Mouse (Mus musculus): ENCODE results near the gene Prorsd1.

Prorsd1 gene

DNA sequence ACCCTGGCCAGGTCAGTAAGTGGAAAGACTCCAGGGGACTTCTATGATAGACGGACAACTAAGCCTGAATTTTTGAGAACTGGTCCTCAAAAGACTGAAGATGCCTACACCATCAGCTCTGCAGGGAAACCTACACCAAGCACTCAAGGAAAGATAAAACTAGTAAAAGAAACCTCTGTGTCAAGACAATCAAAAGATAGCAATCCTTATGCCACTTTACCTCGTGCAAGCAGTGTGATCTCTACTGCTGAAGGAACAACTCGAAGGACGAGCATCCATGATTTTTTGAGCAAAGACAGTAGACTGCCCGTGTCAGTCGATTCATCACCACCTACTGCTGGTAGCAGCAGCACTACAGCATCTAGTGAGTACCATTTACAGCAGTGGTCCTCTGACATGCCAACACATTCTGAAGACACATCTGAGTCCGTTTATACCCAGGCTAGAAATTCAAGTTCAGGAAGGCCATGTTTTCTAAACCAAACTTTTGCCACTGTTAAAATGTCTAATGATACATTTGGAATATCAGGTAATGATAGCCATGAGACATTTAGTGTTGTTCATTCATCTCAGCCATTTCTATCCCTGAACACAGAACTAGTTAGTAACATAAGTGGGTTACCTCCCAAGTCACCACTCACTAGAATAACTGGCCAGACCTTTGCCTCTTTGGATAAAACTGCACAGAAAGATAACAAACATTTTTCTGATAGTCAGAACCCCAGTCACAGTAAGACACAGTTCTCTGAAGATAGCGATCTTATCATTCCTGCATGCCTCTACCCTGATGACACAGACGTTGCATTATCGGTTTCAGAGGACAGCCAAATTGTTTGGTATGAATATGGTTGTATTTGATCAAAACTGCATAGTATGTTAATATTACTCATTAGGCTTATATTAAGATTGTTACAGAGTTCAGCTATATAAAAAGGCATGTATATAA, 10.6 kb downstream of the Prorsd1 start:
- DNase-seq (ENCODE audit: low spot score), result no peak

DNA sequence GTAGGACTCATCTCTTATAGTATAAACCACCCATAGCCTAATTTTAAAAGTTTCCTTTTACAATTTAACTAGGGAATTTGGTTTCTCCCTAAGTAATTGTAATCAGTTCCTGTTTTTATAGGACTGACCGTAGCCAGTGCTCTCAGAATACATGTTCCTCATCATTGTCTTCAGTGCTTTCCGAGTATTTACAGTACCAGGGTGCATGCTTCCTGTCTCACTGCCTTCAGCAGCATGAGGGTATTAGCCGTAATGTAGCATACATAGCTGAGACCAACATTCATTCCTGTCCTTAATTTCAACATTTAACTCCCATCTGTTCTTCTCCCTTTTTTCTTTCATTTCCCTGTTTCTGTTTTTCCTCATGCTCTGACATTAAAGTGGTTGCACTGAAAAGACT, 17.9 kb downstream of the Prorsd1 start:
- DNase-seq (ENCODE audit: low spot score), result no peak

DNA sequence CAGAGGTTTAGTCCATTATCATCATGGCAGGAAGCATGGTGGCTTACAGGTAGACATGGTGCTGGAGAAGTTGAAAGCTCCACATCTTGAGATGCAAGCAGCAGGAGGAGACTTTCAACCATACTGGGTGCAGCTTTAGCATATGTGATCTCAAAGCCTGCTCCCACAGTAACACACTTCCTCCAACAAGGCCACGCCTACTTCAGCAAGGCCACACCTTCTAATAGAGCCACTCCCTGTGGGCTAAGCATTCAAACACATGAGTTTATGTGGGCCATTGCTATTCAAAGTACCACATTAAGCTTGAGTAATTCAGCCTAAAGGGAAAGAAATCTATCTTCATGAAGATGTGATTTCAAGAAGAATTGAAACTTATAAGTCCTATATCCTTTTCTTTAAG, 21.7 kb downstream of the Prorsd1 start:
- DNase-seq (ENCODE audit: low spot score), result no peak

DNA sequence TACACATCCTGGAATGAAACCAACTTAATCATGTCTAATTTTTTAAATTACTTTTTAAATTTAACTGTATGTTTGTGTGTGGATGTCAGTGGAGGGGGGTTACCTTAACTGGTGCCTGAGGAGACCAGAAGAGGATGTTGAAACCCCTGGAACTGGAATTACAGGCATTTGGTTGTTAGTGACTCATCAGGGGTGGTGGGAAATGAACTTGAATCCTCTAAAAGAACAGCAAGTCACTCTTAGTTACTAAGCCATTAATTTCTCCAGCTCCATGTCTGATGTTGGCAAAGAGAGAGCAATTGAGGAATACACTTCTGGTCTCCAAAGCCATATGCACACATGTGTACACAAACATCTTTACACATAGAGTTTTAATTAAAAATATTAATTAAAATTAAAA, 40.2 kb downstream of the Prorsd1 start:
- DNase-seq (ENCODE audit: low spot score), result no peak

Measured in yolk sac, embryonic 10.5 days (tissue).